Mouse (Mus musculus): Measurements from ENCODE around the gene Fgfr2. TPM values are rescaled to one million over a fixed set of nuclear protein-coding genes. Genes with fewer than 3 reads are reported as not detected.

Fgfr2 gene
- polyA plus RNA-seq, 1 experiment from 2014 or later = 24.9 TPM

DNA sequence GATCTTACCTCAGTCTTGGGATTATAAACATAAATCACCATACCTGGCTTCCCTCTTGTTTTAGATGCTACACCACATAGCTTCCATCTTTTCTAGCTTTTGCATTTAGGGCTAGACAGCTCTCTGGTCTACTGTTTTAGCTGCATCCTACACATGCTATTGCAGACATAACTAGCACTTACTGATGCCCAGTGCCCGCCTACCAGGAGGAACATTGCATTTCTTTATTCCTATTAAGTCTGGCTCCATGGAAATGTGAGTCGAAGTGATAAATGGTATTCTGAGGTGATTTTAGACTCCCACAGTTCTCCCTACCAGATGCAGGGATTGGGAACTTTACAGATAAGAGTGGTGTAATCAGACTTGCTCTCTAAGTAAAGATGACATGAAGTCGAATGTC lies 713.3 kb downstream of the Fgfr2 start:
- H3K4me2 ChIP-seq = no peak overlapping the region
- no peaks in the 10 kb centered on the region for H3K9me3 ChIP-seq (replicated peaks; ENCODE audit: control insufficient read depth, low read length)
- H3K4me3 ChIP-seq (ENCODE audit: low read depth, low read length) = no peak overlapping the region
- H3K27me3 ChIP-seq (ENCODE audit: control insufficient read depth, insufficient read depth, low read length) = no peaks in the 10 kb centered on the region
- H3K36me3 ChIP-seq (ENCODE audit: control insufficient read depth, insufficient read depth, low read length) = no peaks in the 10 kb centered on the region
- ATAC-seq (replicated peaks; ENCODE audit: insufficient number of reproducible peaks, low FRiP score, low TSS enrichment) = no peak
- H3K9ac ChIP-seq (ENCODE audit: low read depth, low read length) = no peak overlapping the region
- H3K4me1 ChIP-seq (ENCODE audit: control insufficient read depth, insufficient read depth, low read length) = peaks cover 2% of the 10 kb centered on the region
- 43% methylated on average over 3 of the region's 3 CpGs for WGBS (ENCODE audit: insufficient replicate concordance)
- H3K27ac ChIP-seq (ENCODE audit: low read depth, low read length) = no peak overlapping the region

DNA sequence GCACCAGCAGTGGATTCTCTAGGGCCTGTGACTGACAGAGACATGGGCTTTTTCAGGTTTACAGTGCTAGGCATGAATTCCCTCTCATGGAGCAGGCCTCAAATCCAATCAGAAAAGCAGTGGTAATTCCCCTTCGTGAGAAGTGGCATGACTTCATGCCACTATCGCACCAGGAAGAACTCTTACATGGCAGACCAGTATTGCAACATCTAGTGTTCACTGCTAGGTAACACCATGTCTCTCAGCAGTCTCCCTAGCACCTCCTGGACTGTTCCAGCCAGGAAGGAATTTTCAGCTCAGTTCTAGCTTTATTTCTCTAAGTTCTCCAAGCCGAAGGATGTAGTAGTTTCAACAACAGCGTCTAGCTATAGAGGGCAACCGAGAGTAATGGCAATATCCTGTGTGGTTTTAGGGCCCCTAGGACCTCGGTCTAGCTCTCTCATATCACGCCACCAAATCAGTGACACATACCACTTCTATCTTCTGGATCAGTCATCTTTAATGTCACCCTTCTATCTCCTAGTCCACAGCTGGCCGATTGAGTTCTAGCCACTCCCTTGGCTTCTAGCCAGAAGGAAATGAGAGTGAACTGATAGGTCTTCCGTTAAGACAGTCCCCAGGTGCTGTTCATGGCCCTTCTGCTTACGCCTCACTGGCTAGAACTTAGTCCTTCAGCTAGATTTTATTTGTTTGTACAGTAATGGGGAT lies 720.6 kb downstream of the Fgfr2 start:
- Histone ChIP-seq H3K4me2 (no peak overlapping the region), H3K27ac (ENCODE audit: low read depth, low read length) (no peak overlapping the region), H3K4me3 (ENCODE audit: low read depth, low read length) (no peak overlapping the region), H3K36me3 (ENCODE audit: control insufficient read depth, insufficient read depth, low read length) (no peaks in the 10 kb centered on the region), H3K4me1 (ENCODE audit: control insufficient read depth, insufficient read depth, low read length) (peaks cover 4% of the 10 kb centered on the region), H3K9me3 (replicated peaks; ENCODE audit: control insufficient read depth, low read length) (no peaks in the 10 kb centered on the region), H3K27me3 (ENCODE audit: control insufficient read depth, insufficient read depth, low read length) (no peaks in the 10 kb centered on the region), H3K9ac (ENCODE audit: low read depth, low read length) (no peak overlapping the region)
- ATAC-seq (replicated peaks; ENCODE audit: insufficient number of reproducible peaks, low FRiP score, low TSS enrichment) = no peak
- WGBS (ENCODE audit: insufficient replicate concordance) = 66% methylated on average over 10 of the region's 10 CpGs

DNA sequence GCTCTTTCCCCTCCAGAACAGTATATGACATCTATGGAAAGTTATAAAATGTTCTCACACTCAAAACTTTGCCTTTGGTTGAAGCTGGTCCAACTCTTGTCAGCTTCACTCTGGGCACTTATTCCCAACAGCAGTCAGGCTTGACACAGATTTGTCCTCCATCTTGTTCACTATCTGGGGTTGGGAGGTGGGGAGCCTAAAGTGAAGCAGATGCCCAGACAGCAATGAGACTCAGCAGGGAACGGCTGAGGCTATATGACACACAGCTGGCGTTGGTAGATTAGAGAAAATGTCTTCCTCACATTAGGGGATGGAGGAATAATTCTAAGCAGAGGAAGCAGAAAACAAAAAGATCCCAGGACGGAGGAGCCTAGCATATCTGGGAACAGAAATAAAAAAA lies 724.7 kb downstream of the Fgfr2 start:
- 65% methylated on average over 3 of the region's 3 CpGs for WGBS (ENCODE audit: insufficient replicate concordance)
- Histone ChIP-seq H3K4me3 (ENCODE audit: low read depth, low read length) (no peak overlapping the region), H3K4me2 (no peak overlapping the region), H3K27ac (ENCODE audit: low read depth, low read length) (no peak overlapping the region), H3K36me3 (ENCODE audit: control insufficient read depth, insufficient read depth, low read length) (no peaks in the 10 kb centered on the region), H3K9ac (ENCODE audit: low read depth, low read length) (no peak overlapping the region), H3K9me3 (replicated peaks; ENCODE audit: control insufficient read depth, low read length) (no peaks in the 10 kb centered on the region), H3K4me1 (ENCODE audit: control insufficient read depth, insufficient read depth, low read length) (peaks cover 2% of the 10 kb centered on the region; the same call in 1 of the 2 replicates), H3K27me3 (ENCODE audit: control insufficient read depth, insufficient read depth, low read length) (no peaks in the 10 kb centered on the region)
- no peak for ATAC-seq (replicated peaks; ENCODE audit: insufficient number of reproducible peaks, low FRiP score, low TSS enrichment)

DNA sequence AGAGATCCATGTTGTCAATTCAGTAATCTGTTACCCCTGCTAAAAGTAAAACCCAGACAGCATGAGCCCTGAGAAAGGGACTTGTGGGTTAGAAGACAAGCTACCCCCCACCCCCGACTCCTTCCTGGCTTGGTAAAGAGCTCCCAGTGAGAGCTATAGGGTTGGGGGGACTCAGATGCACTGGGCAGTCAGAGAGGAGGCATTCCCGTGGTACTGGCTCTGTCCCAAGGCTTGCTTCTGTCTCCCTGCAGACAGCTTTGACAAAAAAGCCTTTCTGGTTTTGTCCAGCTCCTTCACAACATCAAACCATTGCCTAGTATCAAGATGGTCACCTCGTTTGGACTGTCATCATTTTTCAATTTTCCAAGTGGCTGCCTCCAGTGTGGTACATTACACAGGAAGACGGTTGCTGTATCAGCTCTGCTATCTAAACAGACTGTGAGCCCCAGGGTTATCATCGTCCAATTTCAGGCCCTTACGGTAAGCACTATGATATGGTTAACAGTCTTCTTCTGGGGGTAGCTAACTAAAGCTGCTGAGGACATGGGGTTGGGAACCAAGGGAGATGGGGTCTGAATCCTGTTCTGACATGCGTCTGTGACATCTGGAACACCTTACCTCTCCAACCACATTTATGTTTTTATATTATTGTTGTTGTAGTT lies 726.4 kb downstream of the Fgfr2 start:
- Histone ChIP-seq H3K36me3 (ENCODE audit: control insufficient read depth, insufficient read depth, low read length) (no peaks in the 10 kb centered on the region), H3K4me1 (ENCODE audit: control insufficient read depth, insufficient read depth, low read length) (peaks cover 6% of the 10 kb centered on the region), H3K9me3 (replicated peaks; ENCODE audit: control insufficient read depth, low read length) (no peaks in the 10 kb centered on the region), H3K4me2 (no peak overlapping the region), H3K4me3 (ENCODE audit: low read depth, low read length) (no peak overlapping the region), H3K27ac (ENCODE audit: low read depth, low read length) (no peak overlapping the region), H3K9ac (ENCODE audit: low read depth, low read length) (no peak overlapping the region), H3K27me3 (ENCODE audit: control insufficient read depth, insufficient read depth, low read length) (no peaks in the 10 kb centered on the region)
- WGBS (ENCODE audit: insufficient replicate concordance) = 40% methylated on average over 7 of the region's 7 CpGs
- ATAC-seq (replicated peaks; ENCODE audit: insufficient number of reproducible peaks, low FRiP score, low TSS enrichment) = no peak

DNA sequence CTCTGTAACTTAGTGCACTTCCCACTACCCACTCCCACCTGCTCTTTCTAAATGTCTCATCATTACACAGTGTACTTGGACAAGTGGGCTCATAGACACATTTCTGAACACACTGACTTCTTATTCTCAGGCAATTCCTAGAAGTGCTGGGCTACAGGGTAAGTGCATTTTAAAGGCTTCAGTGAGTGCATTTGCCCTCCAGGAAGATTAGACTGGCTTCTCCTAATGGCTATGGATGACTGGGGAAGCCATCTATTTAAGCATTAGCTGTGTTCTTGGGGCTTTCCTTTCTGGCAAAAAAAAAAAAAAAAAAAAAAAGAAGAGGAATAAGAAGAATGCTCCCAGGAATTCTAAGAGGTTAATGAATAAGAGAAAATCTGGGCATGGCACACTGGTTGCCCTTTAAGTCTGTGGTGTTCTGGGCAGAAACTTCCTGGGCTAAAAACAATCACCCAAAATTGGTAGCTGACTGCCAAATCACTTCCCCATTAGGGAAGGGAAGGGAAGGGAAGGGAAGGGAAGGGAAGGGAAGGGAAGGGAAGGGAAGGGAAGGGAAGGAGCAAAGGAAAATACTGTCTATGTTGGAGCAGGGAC lies 729.5 kb downstream of the Fgfr2 start:
- Histone ChIP-seq H3K9ac (ENCODE audit: low read depth, low read length) (no peak overlapping the region), H3K36me3 (ENCODE audit: control insufficient read depth, insufficient read depth, low read length) (no peaks in the 10 kb centered on the region), H3K4me1 (ENCODE audit: control insufficient read depth, insufficient read depth, low read length) (peaks cover 18% of the 10 kb centered on the region), H3K9me3 (replicated peaks; ENCODE audit: control insufficient read depth, low read length) (no peaks in the 10 kb centered on the region), H3K4me3 (ENCODE audit: low read depth, low read length) (no peak overlapping the region), H3K27me3 (ENCODE audit: control insufficient read depth, insufficient read depth, low read length) (no peaks in the 10 kb centered on the region), H3K27ac (ENCODE audit: low read depth, low read length) (no peak overlapping the region), H3K4me2 (no peak overlapping the region)
- ATAC-seq (replicated peaks; ENCODE audit: insufficient number of reproducible peaks, low FRiP score, low TSS enrichment) = no peak

DNA sequence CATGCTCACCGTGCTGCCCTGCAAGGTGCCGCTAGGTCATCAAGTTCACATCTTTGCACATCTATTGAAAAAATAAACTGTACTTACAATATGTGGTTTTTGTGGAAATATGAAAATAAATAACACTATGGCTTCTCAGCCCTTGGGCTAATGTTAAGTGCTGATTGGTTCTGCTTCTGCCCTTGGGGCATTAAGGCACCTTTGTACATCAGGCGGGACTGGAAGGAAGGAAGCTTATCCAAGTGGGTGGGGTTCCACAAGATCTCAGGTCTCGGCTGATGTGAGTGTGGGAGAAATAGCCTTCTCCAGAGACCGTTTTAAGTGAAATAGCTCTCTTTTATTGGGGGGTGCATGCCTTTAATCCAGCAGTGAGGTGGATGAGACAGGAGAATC lies 730.1 kb downstream of the Fgfr2 start:
- 71% methylated on average over 5 of the region's 5 CpGs for WGBS (ENCODE audit: insufficient replicate concordance)

DNA sequence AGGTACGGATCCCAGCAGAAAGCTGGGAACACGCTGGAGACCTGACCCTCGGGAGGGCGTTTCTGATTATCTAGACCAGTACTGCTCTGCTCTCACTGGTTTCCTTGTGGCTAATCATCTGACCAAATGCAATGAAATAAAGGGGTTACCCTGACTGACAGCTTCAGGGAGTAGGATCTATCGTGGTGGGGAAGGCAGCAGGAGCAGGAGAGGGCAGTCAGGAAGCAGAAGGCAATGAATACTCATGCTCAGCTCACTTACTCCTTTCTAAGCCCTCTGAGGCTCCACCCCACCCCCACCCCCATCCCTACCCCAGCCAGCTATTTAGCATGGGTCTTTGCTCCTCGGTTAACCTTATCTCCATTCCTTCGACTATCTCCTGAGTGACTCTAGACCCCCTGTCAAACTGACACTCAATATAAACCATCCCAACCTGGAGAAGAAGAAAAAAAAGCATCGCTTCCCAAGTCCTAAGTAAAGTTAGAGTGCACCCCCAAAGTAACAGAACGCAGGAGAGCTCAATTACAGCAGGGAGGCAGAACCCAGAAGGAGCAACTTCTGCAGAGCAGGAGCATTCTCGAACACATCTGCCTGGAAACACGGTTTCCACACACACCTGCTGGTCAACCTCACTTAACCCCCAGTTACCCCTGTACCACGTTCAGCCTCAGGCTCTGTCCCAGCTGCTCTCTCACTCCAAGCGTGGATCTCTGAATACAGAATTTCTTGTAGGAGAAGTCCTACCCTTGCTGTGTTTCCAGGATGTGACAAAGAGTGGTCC lies 730.7 kb downstream of the Fgfr2 start:
- Histone ChIP-seq H3K9ac (ENCODE audit: low read depth, low read length) (no peak overlapping the region), H3K4me3 (ENCODE audit: low read depth, low read length) (no peak overlapping the region), H3K4me1 (ENCODE audit: control insufficient read depth, insufficient read depth, low read length) (peaks cover 18% of the 10 kb centered on the region), H3K27ac (ENCODE audit: low read depth, low read length) (no peak overlapping the region), H3K9me3 (replicated peaks; ENCODE audit: control insufficient read depth, low read length) (no peaks in the 10 kb centered on the region), H3K27me3 (ENCODE audit: control insufficient read depth, insufficient read depth, low read length) (no peaks in the 10 kb centered on the region), H3K36me3 (ENCODE audit: control insufficient read depth, insufficient read depth, low read length) (no peaks in the 10 kb centered on the region), H3K4me2 (no peak overlapping the region)
- 36% methylated on average over 13 of the region's 13 CpGs for WGBS (ENCODE audit: insufficient replicate concordance)
- ATAC-seq (replicated peaks; ENCODE audit: insufficient number of reproducible peaks, low FRiP score, low TSS enrichment) = no peak

More for the DNA sequence above, 730.1 kb downstream of the Fgfr2 start:
- H3K36me3 ChIP-seq (ENCODE audit: control insufficient read depth, insufficient read depth, low read length) = no peaks in the 10 kb centered on the region
- H3K4me1 ChIP-seq (ENCODE audit: control insufficient read depth, insufficient read depth, low read length) = peaks cover 18% of the 10 kb centered on the region
- H3K27me3 ChIP-seq (ENCODE audit: control insufficient read depth, insufficient read depth, low read length) = no peaks in the 10 kb centered on the region
- H3K4me3 ChIP-seq (ENCODE audit: low read depth, low read length) = no peak overlapping the region
- no peak overlapping the region for H3K4me2 ChIP-seq
- no peak for ATAC-seq (replicated peaks; ENCODE audit: insufficient number of reproducible peaks, low FRiP score, low TSS enrichment)
- no peak overlapping the region for H3K27ac ChIP-seq (ENCODE audit: low read depth, low read length)
- H3K9me3 ChIP-seq (replicated peaks; ENCODE audit: control insufficient read depth, low read length) = no peaks in the 10 kb centered on the region
- no peak overlapping the region for H3K9ac ChIP-seq (ENCODE audit: low read depth, low read length)

DNA sequence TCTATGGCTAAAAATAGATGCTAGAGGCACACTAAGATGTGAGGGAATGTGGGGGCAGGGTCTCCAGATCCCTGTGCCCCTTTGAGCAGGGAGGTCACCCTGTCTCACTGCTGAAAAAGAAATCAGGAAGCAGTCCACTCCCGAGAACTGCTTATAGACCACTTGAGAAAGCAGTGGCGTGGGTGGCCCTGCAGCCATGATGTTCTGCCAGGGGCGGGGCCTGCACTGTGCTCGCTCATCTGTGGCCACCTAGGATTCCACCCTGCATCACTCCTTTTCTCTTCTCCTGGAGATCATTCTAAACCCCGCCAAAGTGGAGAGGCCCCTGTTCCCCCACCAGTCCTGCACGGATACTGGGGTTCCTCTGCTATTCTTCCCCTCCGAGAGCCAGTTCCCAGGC lies 733.7 kb downstream of the Fgfr2 start:
- Histone ChIP-seq H3K4me1 (ENCODE audit: control insufficient read depth, insufficient read depth, low read length) (peaks cover 35% of the 10 kb centered on the region), H3K4me2 (peak overlapping the region; percentile 22), H3K9ac (ENCODE audit: low read depth, low read length) (no peak overlapping the region), H3K9me3 (replicated peaks; ENCODE audit: control insufficient read depth, low read length) (no peaks in the 10 kb centered on the region), H3K27ac (ENCODE audit: low read depth, low read length) (peak overlapping the region; percentile 29; the same call in 1 of the 2 replicates), H3K4me3 (ENCODE audit: low read depth, low read length) (no peak overlapping the region), H3K27me3 (ENCODE audit: control insufficient read depth, insufficient read depth, low read length) (no peaks in the 10 kb centered on the region), H3K36me3 (ENCODE audit: control insufficient read depth, insufficient read depth, low read length) (no peaks in the 10 kb centered on the region)
- 54% methylated on average over 7 of the region's 7 CpGs for WGBS (ENCODE audit: insufficient replicate concordance)
- no peak; the same call in 1 of the 2 replicates for ATAC-seq (replicated peaks; ENCODE audit: insufficient number of reproducible peaks, low FRiP score, low TSS enrichment)

All from heart, embryonic 11.5 days (tissue).